Mouse (Mus musculus) lung, embryonic 14.5 days (tissue): ENCODE data around the gene Pigq. TPM values are rescaled to one million over a fixed set of nuclear protein-coding genes. Genes with fewer than 3 reads are reported as not detected.

ENCODE experiments used
- ATAC-seq: fragments of 200-750 bp; cut with Nextera tagmentation; 2 replicates; pipeline ENCODE4 v1.8.0; 2017; ENCODE audit warnings: mild to moderate bottlenecking, moderate TSS enrichment, moderate library complexity; ENCODE audit not compliant: insufficient read depth
- DNase-seq: peaks from one replicate; pipeline ENCODE4 v3.0.0-alpha.2; 2015
- H3K27ac ChIP-seq: fragments of 300-500 bp; sonication (generic); 2 replicates; pipeline ENCODE4 v1.5.1; 2014; ENCODE audit warnings: low read depth, mild to moderate bottlenecking, moderate library complexity
- H3K27me3 ChIP-seq: fragments of 300-500 bp; sonication (generic); 2 replicates; pipeline ENCODE4 v1.6.1; 2014; ENCODE audit warnings: low read length, control low read depth; ENCODE audit not compliant: insufficient read depth
- H3K36me3 ChIP-seq: fragments of 300-500 bp; sonication (generic); 2 replicates; pipeline ENCODE4 v1.6.1; 2014; ENCODE audit warnings: control low read depth; ENCODE audit not compliant: insufficient read depth
- H3K4me1 ChIP-seq: fragments of 300-500 bp; sonication (generic); 2 replicates; pipeline ENCODE4 v1.6.1; 2014; ENCODE audit warnings: antibody characterized with exemption, control low read depth; ENCODE audit not compliant: insufficient read depth
- H3K4me2 ChIP-seq: fragments of 300-500 bp; sonication (generic); 2 replicates; pipeline ENCODE4 v1.6.1; 2014; ENCODE audit warnings: mild to moderate bottlenecking
- H3K4me3 ChIP-seq: fragments of 300-500 bp; sonication (generic); 2 replicates; pipeline ENCODE4 v1.5.1; 2014; ENCODE audit warnings: low read depth, low read length
- H3K9ac ChIP-seq: fragments of 300-500 bp; sonication (generic); 2 replicates; pipeline ENCODE4 v1.6.1; 2014
- H3K9me3 ChIP-seq: fragments of 300-500 bp; sonication (generic); 2 replicates; pipeline ENCODE4 v1.6.1; 2016; ENCODE audit warnings: low read depth, low read length, control low read depth
- CTCF ChIP-seq: IDR thresholded peaks from 2 replicates; pipeline ENCODE4 v1.5.1; 2016; ENCODE audit warnings: antibody characterized with exemption, low read depth
- WGBS: fragments of 180-500 bp; shearing (Covaris S2); extraction: QIAGEN DNeasy Blood & Tissue Kit; methylation state at CpG from one replicate; pipeline ENCODE4 v1.1.7; 2014; 5-methylcytosine and 5-hydroxymethylcytosine counted together
- polyA plus RNA-seq: library from polyadenylated mRNA; unstranded; fragments of >200 nt; fragmentation: Nextera tagmentation; extraction: Ambion mirVana; gene quantifications from 2 replicates; pipeline ENCODE4 v1.2.1, GENCODE M21; 2014

Gene Pigq
- polyA plus RNA-seq, 1 experiment from 2014 or later, result 69.0 TPM

DNA sequence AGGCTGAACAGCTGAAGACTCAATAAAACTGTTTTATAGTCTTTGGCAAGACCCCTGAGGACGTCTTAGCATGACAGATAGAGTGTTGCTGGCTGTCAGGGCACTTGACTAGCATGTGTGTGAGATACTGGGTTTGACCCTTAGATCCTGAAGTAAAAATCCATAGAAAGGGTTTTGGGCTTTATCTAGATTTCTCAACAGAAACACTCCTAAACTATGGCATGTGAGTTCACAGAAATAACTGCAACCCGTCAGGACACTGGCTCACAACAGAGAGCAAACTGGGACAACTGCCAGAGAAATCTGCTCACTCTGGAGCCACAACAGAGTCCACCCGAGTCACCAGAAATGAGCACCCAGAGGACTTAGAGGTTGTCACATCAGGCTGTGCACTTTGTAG, 22.9 kb upstream of the Pigq start:
- 25% methylated on average over 3 of the region's 3 CpGs for WGBS
- H3K4me2 ChIP-seq, result no peak overlapping the region
- peak; percentile 80 for DNase-seq
- H3K9ac ChIP-seq, result no peak overlapping the region
- H3K9me3 ChIP-seq, result no peaks in the 10 kb centered on the region
- no peaks in the 10 kb centered on the region for H3K27me3 ChIP-seq
- H3K36me3 ChIP-seq, result peaks cover 14% of the 10 kb centered on the region
- TF ChIP-seq CTCF, result no peak
- peak; percentile 73; the same call in 1 of the 2 replicates for ATAC-seq
- H3K27ac ChIP-seq, result 0 out of 2 replicates have a peak overlapping the region, but pooled peaks have one; percentile 20
- no peaks in the 10 kb centered on the region for H3K4me1 ChIP-seq
- no peak overlapping the region for H3K4me3 ChIP-seq

- no peak overlapping the region for H3K4me3 ChIP-seq
- no peaks in the 10 kb centered on the region for H3K4me1 ChIP-seq
- H3K27ac ChIP-seq, result no peak overlapping the region
- no peak overlapping the region for H3K9ac ChIP-seq
- H3K36me3 ChIP-seq, result peaks cover 37% of the 10 kb centered on the region
- 86% methylated on average over 7 of the region's 7 CpGs for WGBS
- TF ChIP-seq CTCF, result no peak
- no peaks in the 10 kb centered on the region for H3K9me3 ChIP-seq
- DNase-seq, result no peak
- ATAC-seq, result no peak
- no peak overlapping the region for H3K4me2 ChIP-seq
- no peaks in the 10 kb centered on the region for H3K27me3 ChIP-seq
These were observed 19.5 kb upstream of the Pigq start for GRCm38 (mm10) chr17:25964271-25964670.

GRCm38 (mm10) chr17:25962413-25962905, 17.7 kb upstream of the Pigq start:
- ATAC-seq (no peak), DNase-seq (no peak)
- Histone ChIP-seq H3K9ac (no peak overlapping the region), H3K27me3 (no peaks in the 10 kb centered on the region), H3K4me3 (no peak overlapping the region), H3K36me3 (peaks cover 53% of the 10 kb centered on the region), H3K4me2 (no peak overlapping the region; the same call in 1 of the 2 replicates), H3K9me3 (no peaks in the 10 kb centered on the region), H3K4me1 (no peaks in the 10 kb centered on the region), H3K27ac (no peak overlapping the region)
- WGBS, result 90% methylated on average over 7 of the region's 7 CpGs
- no peak for TF ChIP-seq CTCF

DNA sequence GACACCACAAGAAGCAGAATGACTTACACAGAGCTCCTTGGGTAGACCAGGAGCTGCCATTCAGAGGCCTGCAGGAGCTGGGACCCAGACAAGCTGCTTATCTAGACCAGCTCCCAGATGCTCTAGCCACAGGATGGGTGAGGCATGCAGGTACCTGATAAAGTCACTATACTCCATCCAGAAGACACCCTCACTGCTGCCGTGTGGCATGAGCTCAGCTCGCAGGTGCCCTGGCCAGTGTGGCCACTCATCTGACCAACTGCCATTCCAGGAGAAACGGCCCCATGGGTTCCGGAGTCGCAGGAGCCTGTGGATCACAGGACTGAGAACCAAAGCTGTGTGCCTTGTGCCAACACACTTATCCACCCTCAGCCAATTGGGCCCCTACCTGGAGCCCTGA, 16.8 kb upstream of the Pigq start:
- H3K27ac ChIP-seq, result no peak overlapping the region; the same call in 1 of the 2 replicates
- H3K4me3 ChIP-seq, result no peak overlapping the region
- no peak overlapping the region for H3K9ac ChIP-seq
- no peak overlapping the region; the same call in 1 of the 2 replicates for H3K4me2 ChIP-seq
- DNase-seq, result no peak
- peaks cover 58% of the 10 kb centered on the region for H3K36me3 ChIP-seq
- no peaks in the 10 kb centered on the region for H3K4me1 ChIP-seq
- H3K27me3 ChIP-seq, result no peaks in the 10 kb centered on the region
- no peaks in the 10 kb centered on the region for H3K9me3 ChIP-seq
- no peak for TF ChIP-seq CTCF
- no peak for ATAC-seq
- WGBS, result 92% methylated on average over 5 of the region's 5 CpGs

GRCm38 (mm10) chr17:25959630-25960467, 15.1 kb upstream of the Pigq start:
- Histone ChIP-seq H3K36me3 (peaks cover 57% of the 10 kb centered on the region), H3K4me1 (no peaks in the 10 kb centered on the region), H3K9ac (no peak overlapping the region), H3K27me3 (no peaks in the 10 kb centered on the region), H3K4me3 (no peak overlapping the region), H3K9me3 (no peaks in the 10 kb centered on the region), H3K27ac (no peak overlapping the region), H3K4me2 (no peak overlapping the region)
- 91% methylated on average over 23 of the region's 23 CpGs for WGBS
- ATAC-seq (no peak), DNase-seq (no peak)
- TF ChIP-seq CTCF, result no peak

GRCm38 (mm10) chr17:25958771-25959494, 14.2 kb upstream of the Pigq start:
- Histone ChIP-seq H3K27me3 (no peaks in the 10 kb centered on the region), H3K27ac (no peak overlapping the region), H3K4me2 (no peak overlapping the region), H3K4me3 (no peak overlapping the region), H3K9ac (no peak overlapping the region), H3K4me1 (no peaks in the 10 kb centered on the region), H3K36me3 (peaks cover 52% of the 10 kb centered on the region), H3K9me3 (no peaks in the 10 kb centered on the region)
- no peak for TF ChIP-seq CTCF
- 89% methylated on average over 11 of the region's 11 CpGs for WGBS
- DNase-seq (no peak), ATAC-seq (no peak)

DNA sequence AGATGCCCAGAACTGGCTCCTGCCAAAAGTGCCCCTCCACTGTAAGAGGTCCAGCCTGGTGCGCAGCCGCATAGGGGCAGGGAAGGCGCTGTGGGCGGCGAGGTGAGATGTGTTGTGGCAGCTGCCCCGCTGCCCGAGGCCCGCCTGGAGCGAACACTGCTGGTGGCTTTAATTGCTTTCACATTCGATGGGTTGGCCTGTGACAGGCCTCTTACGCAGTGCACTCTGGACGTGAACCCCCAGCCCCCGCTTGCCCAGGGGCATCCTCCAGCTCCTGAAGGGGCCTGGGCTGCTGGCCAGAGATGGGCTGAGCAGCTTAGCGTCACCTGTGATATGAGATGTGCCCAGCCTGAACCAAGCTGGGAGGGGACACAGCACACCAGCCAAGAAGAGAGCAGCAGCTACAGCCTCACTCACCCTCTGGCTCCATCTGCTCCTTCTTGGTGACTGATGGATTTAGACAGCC, 12.9 kb upstream of the Pigq start:
- Histone ChIP-seq H3K9me3 (no peaks in the 10 kb centered on the region), H3K36me3 (peaks cover 49% of the 10 kb centered on the region), H3K27me3 (peaks cover 11% of the 10 kb centered on the region), H3K9ac (no peak overlapping the region), H3K27ac (no peak overlapping the region), H3K4me3 (no peak overlapping the region), H3K4me2 (no peak overlapping the region), H3K4me1 (no peaks in the 10 kb centered on the region)
- ATAC-seq (no peak), DNase-seq (no peak)
- no peak for TF ChIP-seq CTCF
- WGBS, result 82% methylated on average over 14 of the region's 14 CpGs
